Mouse (Mus musculus) B cell, adult (primary cell): ENCODE results near the gene Mlph. TPM values are rescaled to one million over a fixed set of nuclear protein-coding genes. Genes with fewer than 3 reads are reported as not detected.

ENCODE experiments used
- total RNA-seq: library from RNA; stranded (reverse); gene quantifications from 4 replicates; pipeline ENCODE4 v1.2.4, GENCODE M21; 2023; ENCODE audit not compliant: inconsistent age

Gene Mlph
- not detected in 4 replicates for total RNA-seq

DNA sequence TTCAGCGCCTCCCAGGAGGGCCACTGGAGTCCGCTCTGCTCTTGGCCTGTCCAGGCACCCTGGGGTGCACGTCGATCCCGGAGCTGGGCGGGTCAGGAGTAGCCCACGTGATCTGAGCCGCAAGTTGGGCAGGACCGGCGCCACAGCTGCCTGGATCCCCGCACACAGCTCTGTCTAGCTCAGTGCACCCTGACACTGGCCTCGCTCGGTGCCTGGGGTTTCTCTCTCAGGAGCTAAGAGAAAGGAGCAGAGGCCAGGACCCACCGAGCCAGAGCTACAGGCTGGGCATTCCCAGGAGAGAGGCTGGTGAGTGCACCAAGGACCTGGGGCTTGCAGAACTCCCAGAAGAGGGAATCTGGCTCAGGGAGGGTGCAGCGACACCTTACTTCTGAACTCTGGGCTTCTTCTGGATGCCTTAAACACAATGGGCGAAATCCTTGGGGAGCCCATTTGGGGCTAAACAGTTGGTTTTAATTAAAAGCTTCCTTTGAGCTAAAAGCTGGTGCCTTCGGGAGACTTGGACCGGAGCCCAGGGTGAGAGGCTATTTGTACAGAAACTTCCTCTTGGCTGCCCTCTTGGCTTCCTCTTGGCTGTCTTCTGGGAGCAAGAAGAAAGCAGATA lies at the start of gene Mlph:
TSS of gene Mlph (plus strand) at position 138 of the 622 bp plus-strand sequence.

DNA sequence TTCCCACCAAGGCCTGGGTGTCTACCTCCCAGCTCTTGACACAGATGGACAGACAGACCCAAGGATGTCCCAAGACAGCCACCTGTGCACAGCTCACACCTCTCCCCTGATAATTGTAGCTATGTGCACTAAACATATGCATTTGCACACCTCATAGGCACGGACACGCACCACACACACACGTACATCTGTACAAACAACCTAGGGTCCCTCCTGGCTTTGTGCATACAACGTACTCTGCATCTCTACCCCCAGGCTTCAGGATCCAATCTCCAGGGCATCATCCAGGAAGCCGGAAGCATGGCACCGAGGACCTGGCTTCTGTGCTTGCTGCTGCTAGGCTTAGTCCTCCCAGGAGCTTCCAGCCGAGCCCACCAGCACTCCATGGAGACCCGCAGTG lies 37.9 kb downstream of the Mlph start, which contains the start of gene Prlh:
TSS of gene Prlh (plus strand) at position 301 of the 400 bp plus-strand sequence.

DNA sequence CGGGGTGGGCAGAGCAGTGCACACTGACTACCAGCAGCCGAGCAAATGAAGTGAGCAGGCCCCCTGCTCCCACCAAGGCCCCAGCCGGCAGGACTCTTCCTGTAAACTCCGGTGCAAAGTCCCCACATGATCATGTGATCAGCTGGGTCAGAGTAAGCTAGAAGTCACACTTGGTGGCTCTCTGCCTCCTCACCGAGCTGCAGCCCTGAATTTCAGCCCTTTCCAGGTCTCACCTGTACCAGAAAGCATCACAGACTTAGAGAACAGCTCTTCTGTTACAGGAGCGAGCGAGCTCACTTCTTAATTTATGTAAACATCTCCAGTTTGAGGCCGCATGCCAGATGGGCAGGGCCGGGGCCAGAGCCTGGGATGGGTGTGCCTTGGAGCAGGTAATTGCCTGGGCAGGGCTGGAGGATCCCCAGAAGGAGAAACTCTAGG lies 54.5 kb downstream of the Mlph start, which contains the start of gene Rab17:
TSS of gene Rab17 (minus strand) at position 315 of the 438 bp plus-strand sequence.

GRCm38 (mm10) chr1:90998268-90998890 lies 83.5 kb downstream of the Mlph start, which contains the start of gene Lrrfip1:
Lrrfip1 (plus strand) TSS chr1:90998737.

Other genes starting within 250 kb of the Mlph start
- gene Col6a3, start 71.1 kb upstream of the Mlph start, total RNA-seq = 0.06 to 0.45 TPM in 2 of 4 replicates, not detected in the others
- gene Prlh, start 38.0 kb downstream of the Mlph start, total RNA-seq = not detected in 4 replicates
- not detected in 4 replicates for gene Rab17, start 54.6 kb downstream of the Mlph start, total RNA-seq
- gene Lrrfip1, start 83.7 kb downstream of the Mlph start, total RNA-seq = 115 to 136 TPM (median 127 TPM) in 4 replicates
- 0.61 to 1.00 TPM (median 0.83 TPM) in 4 replicates for gene Rbm44, start 230.0 kb downstream of the Mlph start, total RNA-seq